Mouse (Mus musculus): ENCODE data around the gene Dnm3. TPM values are rescaled to one million over a fixed set of nuclear protein-coding genes. Genes with fewer than 3 reads are reported as not detected.

Gene Dnm3
- polyA plus RNA-seq, 1 experiment from 2014 or later: 1.1 TPM

DNA sequence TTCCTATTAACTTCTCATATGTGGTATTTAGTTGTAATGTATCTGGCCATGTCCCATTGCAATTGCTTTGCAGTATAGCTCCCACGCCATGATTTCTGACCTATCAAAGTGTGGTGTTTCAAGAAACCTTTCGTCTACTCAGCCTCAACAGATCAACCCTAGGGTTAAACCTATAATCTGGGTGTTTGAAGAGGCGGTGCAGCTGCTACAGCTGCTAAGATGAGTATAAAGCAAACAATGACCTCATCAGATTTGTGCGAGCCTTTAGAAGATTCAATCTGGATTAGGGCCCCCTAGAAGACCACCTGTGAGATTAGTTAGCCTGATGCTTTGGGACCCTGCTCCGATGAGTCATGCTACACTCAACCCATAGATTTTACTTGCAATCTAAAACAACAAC, 321.0 kb downstream of the Dnm3 start:
- Histone ChIP-seq H3K9ac (no peak overlapping the region), H3K36me3 (no peaks in the 10 kb centered on the region), H3K9me3 (replicated peaks) (no peaks in the 10 kb centered on the region), H3K27ac (ENCODE audit: poor library complexity, severe bottlenecking) (no peak overlapping the region), H3K4me1 (replicated peaks) (no peaks in the 10 kb centered on the region; the same call in 1 of the 2 replicates), H3K27me3 (replicated peaks) (no peaks in the 10 kb centered on the region), H3K4me2 (no peak overlapping the region), H3K4me3 (no peak overlapping the region)
- ATAC-seq (ENCODE audit: insufficient number of reproducible peaks, low FRiP score): no peak
- 72% methylated on average over 5 of the region's 5 CpGs for WGBS

DNA sequence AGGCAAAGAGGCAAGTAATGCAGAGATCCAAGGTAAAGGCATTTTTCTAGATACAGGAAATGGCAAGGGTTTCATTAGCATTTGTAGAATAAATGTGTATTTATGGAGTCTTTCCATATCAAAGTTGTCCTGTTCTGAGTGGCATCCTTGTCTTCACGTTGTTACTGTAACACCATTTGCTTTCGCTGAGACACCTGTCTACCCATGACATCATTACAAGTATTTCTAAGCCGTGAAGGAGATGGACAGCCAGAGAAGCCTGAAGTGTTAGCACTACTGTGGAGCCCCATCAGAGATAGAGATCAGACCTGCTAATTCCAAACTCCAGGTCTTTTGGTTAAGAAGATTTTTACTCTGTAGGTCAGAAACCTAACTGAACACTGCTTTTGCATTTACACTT, 322.3 kb downstream of the Dnm3 start:
- no peaks in the 10 kb centered on the region; the same call in 1 of the 2 replicates for H3K4me1 ChIP-seq (replicated peaks)
- H3K27ac ChIP-seq (ENCODE audit: poor library complexity, severe bottlenecking): no peak overlapping the region
- H3K9ac ChIP-seq: no peak overlapping the region
- WGBS: 74% methylated on average over 3 of the region's 3 CpGs
- no peak for ATAC-seq (ENCODE audit: insufficient number of reproducible peaks, low FRiP score)
- no peak overlapping the region for H3K4me3 ChIP-seq
- no peaks in the 10 kb centered on the region for H3K36me3 ChIP-seq
- no peak overlapping the region for H3K4me2 ChIP-seq
- no peaks in the 10 kb centered on the region for H3K9me3 ChIP-seq (replicated peaks)
- no peaks in the 10 kb centered on the region for H3K27me3 ChIP-seq (replicated peaks)

DNA sequence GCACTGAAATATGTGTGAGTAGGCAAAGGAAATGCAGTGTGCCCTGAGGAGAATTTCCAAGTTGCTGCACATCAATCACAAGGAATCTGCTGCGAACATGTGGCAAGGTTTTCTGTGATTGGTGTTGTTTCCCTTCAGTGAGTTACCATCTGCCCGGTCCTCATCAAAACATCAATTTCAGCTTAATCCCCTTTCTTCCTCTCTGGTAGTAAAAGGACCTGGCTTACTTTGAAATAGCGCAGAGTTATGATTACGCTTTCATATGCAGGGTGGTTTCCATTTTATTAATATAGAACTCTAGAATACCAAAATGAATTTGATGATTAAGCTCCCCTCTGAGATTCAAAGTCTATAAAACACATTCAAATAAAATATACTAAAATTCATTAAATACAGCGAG, 324.7 kb downstream of the Dnm3 start:
- H3K27me3 ChIP-seq (replicated peaks): no peaks in the 10 kb centered on the region
- no peak overlapping the region for H3K4me3 ChIP-seq
- no peak overlapping the region for H3K4me2 ChIP-seq
- no peaks in the 10 kb centered on the region for H3K36me3 ChIP-seq
- no peak overlapping the region for H3K27ac ChIP-seq (ENCODE audit: poor library complexity, severe bottlenecking)
- H3K9me3 ChIP-seq (replicated peaks): no peaks in the 10 kb centered on the region
- 83% methylated on average over 5 of the region's 5 CpGs for WGBS
- H3K4me1 ChIP-seq (replicated peaks): no peaks in the 10 kb centered on the region; the same call in 1 of the 2 replicates
- no peak for ATAC-seq (ENCODE audit: insufficient number of reproducible peaks, low FRiP score)
- no peak overlapping the region for H3K9ac ChIP-seq

DNA sequence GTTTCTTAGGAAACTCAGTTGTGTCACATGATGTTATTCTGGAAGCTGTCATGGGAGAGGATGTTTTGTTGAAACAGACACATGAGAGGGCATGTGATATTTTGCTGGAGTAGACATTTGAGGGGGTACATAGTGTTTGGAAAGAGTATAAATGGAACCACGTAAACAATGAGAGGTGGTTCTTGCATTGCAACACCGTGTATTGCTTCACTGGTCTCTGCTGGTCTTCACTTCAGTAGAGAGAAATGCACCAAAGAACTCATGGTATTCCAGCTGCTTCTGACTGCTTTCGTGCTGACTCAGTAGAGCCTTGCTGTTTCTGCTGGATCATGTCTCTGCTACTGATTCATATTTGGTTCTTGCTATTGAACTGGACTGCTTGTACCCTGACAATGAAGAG, 328.1 kb downstream of the Dnm3 start:
- no peak overlapping the region for H3K4me3 ChIP-seq
- no peaks in the 10 kb centered on the region for H3K4me1 ChIP-seq (replicated peaks)
- no peak overlapping the region for H3K27ac ChIP-seq (ENCODE audit: poor library complexity, severe bottlenecking)
- H3K9me3 ChIP-seq (replicated peaks): no peaks in the 10 kb centered on the region
- H3K9ac ChIP-seq: no peak overlapping the region
- no peaks in the 10 kb centered on the region for H3K36me3 ChIP-seq
- H3K27me3 ChIP-seq (replicated peaks): no peaks in the 10 kb centered on the region
- H3K4me2 ChIP-seq: no peak overlapping the region
- WGBS: 86% methylated on average over 3 of the region's 3 CpGs
- no peak for ATAC-seq (ENCODE audit: insufficient number of reproducible peaks, low FRiP score)

DNA sequence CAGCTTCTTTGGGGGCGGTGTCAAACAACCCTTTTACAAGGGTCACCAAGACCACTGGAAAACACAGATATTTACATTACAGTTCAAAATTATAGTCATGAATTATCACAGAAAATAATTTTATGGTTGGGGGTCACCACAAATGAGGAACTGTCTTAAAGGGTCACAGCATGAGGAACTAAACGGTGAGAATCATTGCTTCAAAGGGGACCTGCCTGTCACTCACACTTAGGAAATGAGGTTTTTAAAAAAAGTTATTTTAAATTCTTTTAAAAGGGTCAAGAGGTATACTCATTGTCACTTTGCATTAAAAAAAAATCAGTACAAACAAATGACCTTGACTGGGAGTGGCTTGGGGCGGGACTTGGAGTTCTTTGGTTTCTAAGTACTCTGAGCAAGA, 330.3 kb downstream of the Dnm3 start:
- Histone ChIP-seq H3K9ac (no peak overlapping the region), H3K27me3 (replicated peaks) (no peaks in the 10 kb centered on the region), H3K27ac (ENCODE audit: poor library complexity, severe bottlenecking) (no peak overlapping the region), H3K4me2 (no peak overlapping the region), H3K9me3 (replicated peaks) (no peaks in the 10 kb centered on the region), H3K36me3 (no peaks in the 10 kb centered on the region), H3K4me1 (replicated peaks) (peaks cover 4% of the 10 kb centered on the region; the same call in 1 of the 2 replicates), H3K4me3 (no peak overlapping the region)
- ATAC-seq (ENCODE audit: insufficient number of reproducible peaks, low FRiP score): no peak
- 86% methylated on average over 3 of the region's 3 CpGs for WGBS

DNA sequence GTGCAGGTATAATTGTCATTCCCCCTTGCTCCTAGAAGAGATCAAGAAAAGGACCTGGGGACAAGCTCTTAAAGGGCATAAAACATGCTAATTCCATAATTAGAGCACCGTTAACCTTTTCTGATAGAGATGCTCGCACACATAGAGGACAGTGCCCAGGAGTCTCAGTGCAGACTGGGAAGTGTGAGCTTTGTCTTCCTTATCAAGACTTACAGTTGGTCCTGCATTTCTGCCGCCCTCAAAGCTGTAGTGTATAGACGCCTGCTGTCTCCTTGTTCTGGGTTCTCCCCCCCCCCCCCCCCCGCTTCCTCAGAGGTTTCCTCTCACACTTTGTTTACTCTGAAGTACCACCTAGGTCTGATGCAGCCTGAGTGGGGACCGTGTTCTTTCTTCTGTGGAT, 332.1 kb downstream of the Dnm3 start:
- Histone ChIP-seq H3K27me3 (replicated peaks) (no peaks in the 10 kb centered on the region), H3K4me3 (no peak overlapping the region), H3K4me1 (replicated peaks) (peaks cover 4% of the 10 kb centered on the region; the same call in 1 of the 2 replicates), H3K27ac (ENCODE audit: poor library complexity, severe bottlenecking) (no peak overlapping the region), H3K9ac (no peak overlapping the region), H3K9me3 (replicated peaks) (no peaks in the 10 kb centered on the region), H3K4me2 (no peak overlapping the region), H3K36me3 (no peaks in the 10 kb centered on the region)
- WGBS: 38% methylated on average over 6 of the region's 6 CpGs
- no peak for ATAC-seq (ENCODE audit: insufficient number of reproducible peaks, low FRiP score)

DNA sequence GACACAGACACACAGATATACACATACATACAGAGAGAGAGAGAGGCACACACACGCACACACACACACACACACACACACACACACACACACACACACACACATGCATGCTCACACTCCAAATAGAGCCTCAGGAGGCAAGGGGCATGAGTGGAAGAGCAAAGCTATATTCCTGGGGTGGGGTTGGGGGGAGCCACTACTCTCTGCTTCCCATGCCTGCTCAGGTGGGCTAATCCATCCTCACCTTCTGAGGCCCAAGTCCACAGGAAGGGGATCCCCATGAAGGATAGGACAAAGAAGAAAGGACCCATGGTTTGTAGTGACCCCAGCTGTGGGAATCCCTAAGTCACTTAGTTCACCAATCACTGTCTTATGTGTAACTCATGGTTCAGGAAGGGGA, 332.8 kb downstream of the Dnm3 start:
- Histone ChIP-seq H3K4me3 (no peak overlapping the region), H3K27ac (ENCODE audit: poor library complexity, severe bottlenecking) (no peak overlapping the region), H3K4me1 (replicated peaks) (peaks cover 4% of the 10 kb centered on the region; the same call in 1 of the 2 replicates), H3K4me2 (no peak overlapping the region), H3K9me3 (replicated peaks) (no peaks in the 10 kb centered on the region), H3K9ac (no peak overlapping the region), H3K27me3 (replicated peaks) (no peaks in the 10 kb centered on the region), H3K36me3 (no peaks in the 10 kb centered on the region)
- ATAC-seq (ENCODE audit: insufficient number of reproducible peaks, low FRiP score): no peak
- WGBS: no CpG with 5 or more reads among the region's 1 CpGs

DNA sequence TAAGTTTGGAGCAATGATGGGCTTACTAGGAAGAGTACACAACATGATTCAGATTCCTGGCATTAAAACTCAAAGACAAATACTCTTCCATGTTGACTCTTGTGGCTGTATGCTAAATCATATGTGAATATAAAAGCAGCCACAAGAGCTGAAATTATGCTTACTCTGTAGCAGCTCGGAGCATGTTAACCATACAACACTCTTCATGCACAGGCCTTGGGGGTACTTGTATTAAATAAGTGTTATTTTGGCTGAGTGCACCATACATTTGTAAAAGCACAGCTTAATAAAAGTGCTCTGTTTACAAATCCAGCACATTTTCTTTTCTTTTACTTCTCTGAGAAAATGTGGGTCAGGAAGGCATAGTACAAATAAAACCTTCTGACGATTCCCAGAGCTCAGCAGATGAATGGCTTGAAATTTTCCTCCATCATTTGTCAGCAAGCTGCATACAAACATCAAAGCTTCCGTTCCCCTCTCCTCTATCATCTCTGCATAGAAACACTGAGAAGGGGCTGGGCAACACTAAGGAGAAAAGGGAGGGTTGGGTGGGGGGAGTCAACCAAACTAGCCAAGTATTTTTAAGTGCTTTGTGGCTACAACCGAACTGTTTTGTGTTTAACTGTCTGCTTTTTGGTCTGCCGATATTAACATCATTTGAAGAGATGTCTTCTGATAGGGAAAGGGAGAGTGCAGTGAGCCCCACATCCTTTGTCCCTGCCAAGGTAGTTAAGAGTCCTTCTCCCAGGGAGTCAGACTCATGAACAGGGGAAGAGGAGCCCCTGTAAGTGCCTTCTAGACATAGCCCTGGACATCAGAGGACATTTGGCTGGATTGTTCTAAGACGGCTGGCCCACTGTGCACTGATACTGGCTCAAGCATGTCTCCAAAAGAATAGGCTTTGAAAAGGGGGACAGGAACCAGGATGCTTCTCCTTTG, 333.6 kb downstream of the Dnm3 start:
- Histone ChIP-seq H3K9ac (no peak overlapping the region), H3K27me3 (replicated peaks) (no peaks in the 10 kb centered on the region), H3K4me2 (no peak overlapping the region), H3K9me3 (replicated peaks) (no peaks in the 10 kb centered on the region), H3K36me3 (no peaks in the 10 kb centered on the region), H3K4me3 (no peak overlapping the region), H3K27ac (ENCODE audit: poor library complexity, severe bottlenecking) (no peak overlapping the region), H3K4me1 (replicated peaks) (peaks cover 4% of the 10 kb centered on the region; the same call in 1 of the 2 replicates)
- 56% methylated on average over 6 of the region's 6 CpGs for WGBS
- no peak for ATAC-seq (ENCODE audit: insufficient number of reproducible peaks, low FRiP score)

DNA sequence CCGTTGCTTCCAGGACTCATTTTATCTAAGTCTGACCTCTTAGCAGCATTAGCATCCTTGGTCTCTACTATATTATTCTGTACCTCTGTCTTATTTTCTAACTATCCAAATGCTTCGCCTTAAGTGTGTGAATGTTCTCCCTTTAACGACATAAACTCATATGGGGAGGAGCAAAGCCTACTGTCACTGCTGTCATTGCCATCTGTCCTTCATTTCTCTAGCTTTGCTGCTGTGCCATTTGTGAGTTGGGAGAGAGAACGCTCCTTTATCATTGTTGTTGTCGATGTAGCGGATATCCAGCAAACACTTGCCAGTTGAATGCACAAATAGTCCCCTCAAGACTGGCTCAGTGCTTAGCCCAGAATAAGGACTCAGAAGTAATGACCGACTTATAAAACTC, 335.5 kb downstream of the Dnm3 start:
- H3K9ac ChIP-seq: no peak overlapping the region
- H3K27me3 ChIP-seq (replicated peaks): no peaks in the 10 kb centered on the region
- H3K27ac ChIP-seq (ENCODE audit: poor library complexity, severe bottlenecking): no peak overlapping the region
- no peaks in the 10 kb centered on the region for H3K36me3 ChIP-seq
- 77% methylated on average over 7 of the region's 7 CpGs for WGBS
- H3K4me2 ChIP-seq: no peak overlapping the region
- no peak for ATAC-seq (ENCODE audit: insufficient number of reproducible peaks, low FRiP score)
- no peak overlapping the region for H3K4me3 ChIP-seq
- H3K9me3 ChIP-seq (replicated peaks): no peaks in the 10 kb centered on the region
- peaks cover 4% of the 10 kb centered on the region; the same call in 1 of the 2 replicates for H3K4me1 ChIP-seq (replicated peaks)

DNA sequence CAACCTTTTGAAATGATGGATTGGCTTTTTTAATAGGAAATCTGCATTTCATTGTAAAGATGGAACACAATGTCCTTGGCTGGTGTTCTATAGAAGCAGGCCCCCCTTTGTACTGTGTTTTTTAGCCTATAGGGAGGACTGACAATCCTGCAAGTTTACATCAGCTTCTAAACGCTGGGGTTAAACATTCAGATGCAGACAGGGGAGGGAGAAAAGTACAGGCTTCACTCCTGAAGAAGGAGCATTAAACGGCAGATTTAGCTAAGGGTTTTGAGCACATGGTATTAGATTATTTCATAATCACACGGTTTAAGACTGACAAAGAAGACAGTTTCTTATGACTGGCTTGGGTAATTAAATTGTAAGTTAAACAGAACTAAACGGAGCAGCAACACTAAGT, 341.5 kb downstream of the Dnm3 start:
- no peak for ATAC-seq (ENCODE audit: insufficient number of reproducible peaks, low FRiP score)
- Histone ChIP-seq H3K27ac (ENCODE audit: poor library complexity, severe bottlenecking) (no peak overlapping the region), H3K4me2 (no peak overlapping the region), H3K9me3 (replicated peaks) (no peaks in the 10 kb centered on the region), H3K36me3 (no peaks in the 10 kb centered on the region), H3K27me3 (replicated peaks) (no peaks in the 10 kb centered on the region), H3K9ac (no peak overlapping the region), H3K4me1 (replicated peaks) (no peaks in the 10 kb centered on the region), H3K4me3 (no peak overlapping the region)
- WGBS: 56% methylated on average over 4 of the region's 4 CpGs

DNA sequence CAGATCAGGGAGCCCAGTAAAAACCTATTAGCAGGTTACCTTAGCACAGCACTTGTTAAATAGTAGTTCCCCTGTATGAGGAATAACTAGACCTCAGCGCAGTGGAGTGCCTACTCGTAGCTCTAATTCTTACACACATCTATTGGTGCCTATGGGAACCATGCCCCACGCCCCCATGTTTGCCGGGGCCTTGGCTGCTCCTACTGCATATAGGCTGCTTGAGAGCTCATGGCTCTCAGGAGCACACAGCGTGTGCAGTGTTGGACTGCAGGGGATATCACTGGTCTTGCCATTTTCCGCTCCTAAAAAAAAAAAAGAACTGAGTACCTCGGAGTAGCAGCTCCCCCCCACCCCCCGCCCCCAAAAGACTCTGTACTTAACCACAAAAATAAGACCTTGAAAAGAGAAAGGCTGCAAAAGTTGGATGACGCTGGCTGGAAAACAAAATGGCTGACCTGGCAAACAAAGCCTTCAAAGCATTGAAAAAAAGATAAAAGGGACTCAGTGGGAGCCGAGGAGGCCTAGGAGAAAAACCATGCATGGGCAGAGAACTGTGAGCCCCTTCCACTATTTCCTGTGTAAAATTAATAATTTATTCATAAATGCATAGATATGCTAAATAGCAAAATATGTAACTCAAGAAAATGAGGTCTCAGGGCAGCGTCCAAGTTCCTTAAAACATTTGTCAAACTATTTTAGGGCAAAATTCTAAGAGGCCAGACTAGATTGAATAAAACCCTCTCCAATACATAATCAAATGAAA, 342.2 kb downstream of the Dnm3 start:
- Histone ChIP-seq H3K4me3 (no peak overlapping the region), H3K9me3 (replicated peaks) (no peaks in the 10 kb centered on the region), H3K27me3 (replicated peaks) (no peaks in the 10 kb centered on the region), H3K4me2 (no peak overlapping the region), H3K4me1 (replicated peaks) (no peaks in the 10 kb centered on the region), H3K9ac (no peak overlapping the region), H3K27ac (ENCODE audit: poor library complexity, severe bottlenecking) (no peak overlapping the region), H3K36me3 (no peaks in the 10 kb centered on the region)
- whole genome bisulfite sequencing: 81% methylated on average over 11 of the region's 11 CpGs
- ATAC-seq (ENCODE audit: insufficient number of reproducible peaks, low FRiP score): no peak

All from heart, embryonic 12.5 days (tissue).